Mouse (Mus musculus) ovary, adult 18-20 months (tissue): ENCODE measurements around the gene Filip1.

ENCODE experiments used
- DNase-seq: peaks from one replicate; pipeline ENCODE4 v3.0.0; 2022; ENCODE audit warnings: low spot score, mixed read lengths

Gene Filip1

DNA sequence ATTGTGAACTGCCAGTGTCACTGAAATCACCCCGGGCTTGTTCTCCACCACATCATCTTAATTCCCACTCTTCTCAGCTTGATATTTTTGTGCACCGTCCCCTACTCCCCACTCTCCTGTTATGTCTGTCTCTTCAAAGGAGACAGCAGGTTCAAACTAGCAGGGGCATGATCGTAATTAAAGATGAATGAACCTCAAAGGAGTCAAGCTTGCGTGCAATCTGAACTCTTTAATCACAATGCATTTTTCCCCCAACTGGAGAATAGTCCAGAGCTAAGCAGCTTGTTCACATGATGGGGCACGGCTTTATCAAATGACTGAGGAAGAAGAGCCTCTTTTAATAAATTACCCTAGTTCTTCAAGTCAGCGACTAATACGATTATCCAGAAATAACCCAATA is 187.1 kb downstream of the Filip1 start:
- DNase-seq: no peak

DNA sequence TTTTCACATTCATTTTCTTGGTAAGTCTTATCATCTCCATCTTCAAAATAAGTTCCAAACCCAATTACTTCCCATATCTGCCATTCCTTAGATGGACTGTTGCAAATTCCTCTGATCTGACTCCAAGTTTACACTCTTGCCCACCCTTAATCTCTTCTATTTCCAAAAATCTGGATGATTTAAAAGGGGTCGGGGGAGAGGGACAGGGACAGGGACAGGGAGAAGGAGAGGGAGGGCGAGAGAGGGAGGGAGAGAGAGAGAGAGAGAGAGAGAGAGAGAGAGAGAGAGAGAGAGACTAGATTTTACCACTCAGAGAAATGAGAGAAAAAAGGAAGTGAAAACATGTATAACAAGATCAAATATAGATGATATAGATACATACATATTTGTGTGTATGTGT is 188.8 kb downstream of the Filip1 start:
- DNase-seq: no peak

DNA sequence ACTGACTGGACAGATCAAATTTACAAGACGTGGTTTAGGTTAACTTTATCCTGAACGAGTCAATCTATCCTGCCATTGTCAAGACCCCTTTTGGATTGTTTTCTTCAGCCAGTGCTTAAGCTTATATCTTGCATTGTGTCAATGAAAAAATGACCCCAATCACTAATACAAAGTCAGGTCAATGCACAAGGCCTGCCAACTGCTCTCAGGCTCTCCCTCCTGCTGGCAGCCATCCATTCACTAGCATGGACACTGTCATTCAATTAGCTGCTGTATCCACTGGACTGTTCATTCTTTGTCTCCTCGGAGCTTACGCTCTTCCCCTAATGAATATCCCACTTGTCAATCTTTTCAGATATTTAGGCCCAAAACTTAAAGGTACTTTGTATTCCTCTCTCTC is 189.2 kb downstream of the Filip1 start:
- no peak for DNase-seq

DNA sequence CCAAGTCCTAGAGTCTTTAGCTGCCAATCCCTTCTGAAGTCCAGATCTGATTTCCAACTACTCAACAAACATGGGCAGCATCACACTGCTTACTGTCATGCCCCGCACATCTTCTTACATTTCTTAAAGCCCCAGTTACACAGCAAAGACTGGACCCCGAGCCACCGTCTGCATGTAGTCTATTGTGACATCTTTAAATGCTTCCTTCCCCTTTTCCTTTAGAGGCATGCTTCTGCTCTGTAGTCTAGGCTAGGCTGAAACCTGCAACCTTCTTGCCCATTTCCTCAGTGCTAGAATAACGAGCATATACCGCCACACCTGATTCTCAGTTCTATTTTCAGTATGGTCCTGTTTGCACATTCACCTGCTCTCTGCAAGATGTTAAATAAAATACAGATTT is 196.2 kb downstream of the Filip1 start:
- no peak for DNase-seq

DNA sequence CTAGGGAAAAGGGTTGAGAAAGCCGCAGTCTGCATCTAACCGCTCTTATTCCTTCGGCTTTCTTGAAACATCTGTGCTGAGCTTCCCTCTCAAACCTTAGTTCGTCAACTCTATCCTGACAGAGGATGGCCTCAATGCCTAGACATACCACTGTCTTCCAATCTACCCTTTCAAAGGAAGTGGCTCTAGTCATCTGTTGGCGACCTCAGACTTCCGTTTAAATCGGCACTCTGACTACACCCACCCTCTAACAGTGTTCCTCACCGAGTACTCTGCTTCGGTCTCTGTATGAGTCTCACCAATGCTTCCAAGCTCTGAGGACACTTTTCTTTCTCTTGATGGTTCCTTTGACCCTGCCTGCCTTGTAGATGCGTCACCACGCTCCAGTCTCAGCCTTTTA is 196.6 kb downstream of the Filip1 start:
- no peak for DNase-seq

DNA sequence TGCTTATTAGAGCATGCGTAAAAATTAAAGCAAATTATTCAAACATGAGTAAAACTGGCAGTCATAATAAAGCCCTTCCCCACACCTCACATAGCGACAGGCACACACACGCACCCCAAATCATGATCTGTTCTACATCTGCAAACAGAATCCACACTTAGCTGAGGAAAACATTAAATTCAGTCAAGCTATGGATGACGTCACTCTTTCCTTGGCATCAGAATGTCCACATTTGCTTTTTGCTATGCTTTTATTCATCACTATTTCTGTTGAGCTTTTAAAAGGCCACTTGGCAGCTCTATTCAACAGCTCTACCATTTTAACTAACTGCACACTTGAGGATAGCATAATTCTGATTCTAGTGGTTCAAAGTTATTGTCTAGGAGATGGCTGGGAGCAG is 198.1 kb downstream of the Filip1 start:
- no peak for DNase-seq

DNA sequence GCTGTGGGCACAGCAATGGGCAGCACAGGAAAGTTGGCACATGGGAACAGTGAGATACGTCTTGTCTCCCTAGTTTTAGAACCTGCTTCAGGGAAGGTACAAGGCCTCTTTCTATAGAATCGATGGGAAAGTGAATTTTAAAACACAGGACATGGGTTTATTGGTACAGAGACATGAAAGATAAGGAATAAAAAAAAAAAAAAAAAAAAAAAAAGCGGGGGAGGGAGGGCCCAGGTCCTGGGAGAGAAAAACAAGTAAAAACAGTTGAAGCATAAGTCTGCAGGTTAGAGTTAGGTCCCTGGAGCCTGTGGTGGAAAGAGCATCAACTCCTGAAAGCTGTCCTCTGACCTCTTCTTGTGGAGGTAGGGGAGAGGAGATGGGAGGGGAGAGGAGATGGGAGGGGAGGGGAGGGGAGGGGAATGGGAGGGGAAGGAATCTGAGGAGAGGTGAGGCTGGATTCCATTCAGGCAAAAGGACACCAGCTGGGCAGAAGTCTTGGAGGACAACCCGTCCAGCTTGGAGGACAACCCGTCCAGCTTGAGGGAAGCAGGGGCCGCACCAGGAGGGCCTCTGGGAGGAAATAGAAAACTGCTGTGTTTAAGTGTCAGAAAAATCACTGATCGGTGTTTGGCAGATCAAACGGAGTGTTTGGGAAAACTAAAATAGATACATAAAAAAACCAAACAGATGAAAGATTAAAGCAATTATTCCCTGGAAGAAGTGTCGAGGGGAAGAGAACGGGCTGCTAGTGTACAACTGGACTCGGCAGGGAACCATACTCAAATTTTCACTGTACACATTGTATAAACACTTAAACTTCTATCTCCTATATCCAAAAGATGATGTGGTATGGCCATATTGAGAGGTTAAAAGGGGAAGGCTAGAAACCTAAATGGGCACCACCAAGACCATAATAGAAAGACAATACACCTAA is 201.4 kb downstream of the Filip1 start:
- no peak for DNase-seq

DNA sequence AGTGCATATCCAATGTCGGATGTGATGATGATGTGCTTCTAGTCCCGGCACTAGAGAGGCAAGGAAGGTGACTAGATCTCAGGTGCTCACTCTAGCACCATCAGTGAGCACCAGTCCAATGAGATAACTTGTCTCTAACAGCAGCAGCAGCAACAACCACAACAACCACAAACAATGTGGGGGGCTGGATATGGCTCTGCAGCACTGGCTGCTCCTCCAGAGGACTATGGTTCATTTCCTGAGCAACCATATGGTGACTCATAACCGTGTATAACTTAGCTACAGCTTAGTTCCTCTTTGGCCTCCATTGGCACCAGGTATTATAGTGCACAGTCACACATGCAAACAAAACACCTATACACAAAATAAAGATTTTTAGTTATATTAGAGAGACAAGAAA is 202.1 kb downstream of the Filip1 start:
- DNase-seq: no peak

DNA sequence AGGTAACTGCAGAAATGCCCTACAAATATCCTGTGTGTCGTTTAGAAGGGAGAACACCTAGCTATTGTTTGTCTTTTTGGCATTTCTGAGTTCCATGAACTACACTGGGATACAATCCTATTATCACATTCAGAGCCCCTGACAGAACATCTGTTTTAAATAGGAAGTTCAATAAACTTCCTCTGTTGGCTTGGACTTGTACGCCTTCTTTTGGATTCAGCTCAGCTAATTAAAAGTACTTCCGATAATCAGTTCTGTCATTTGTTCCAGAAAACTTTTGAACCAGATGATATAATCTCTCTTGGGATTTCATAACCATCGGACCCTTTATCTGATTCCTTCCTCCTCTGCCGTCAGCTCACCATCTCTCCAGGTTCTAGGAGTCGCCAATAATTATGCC is 203.2 kb downstream of the Filip1 start:
- DNase-seq: no peak

DNA sequence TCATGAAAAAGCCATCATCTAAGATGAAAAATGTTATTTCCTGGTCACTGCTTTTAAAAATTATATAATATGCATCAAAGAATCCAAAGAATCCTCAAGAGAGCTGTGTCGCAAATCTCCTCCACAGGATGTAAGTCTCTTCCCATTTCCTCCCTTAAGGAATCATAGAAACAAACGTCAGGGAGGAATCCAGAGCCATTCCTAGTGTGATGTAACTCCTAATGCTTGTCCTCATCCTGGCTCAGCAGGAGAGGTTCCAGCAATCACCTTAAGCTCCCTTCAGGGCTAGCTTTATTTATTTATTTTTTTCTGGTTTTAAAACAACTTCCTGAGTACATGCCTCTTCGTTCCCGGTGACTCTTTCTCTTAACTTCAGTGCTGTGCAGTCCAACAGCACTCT is 205.5 kb downstream of the Filip1 start:
- no peak for DNase-seq

DNA sequence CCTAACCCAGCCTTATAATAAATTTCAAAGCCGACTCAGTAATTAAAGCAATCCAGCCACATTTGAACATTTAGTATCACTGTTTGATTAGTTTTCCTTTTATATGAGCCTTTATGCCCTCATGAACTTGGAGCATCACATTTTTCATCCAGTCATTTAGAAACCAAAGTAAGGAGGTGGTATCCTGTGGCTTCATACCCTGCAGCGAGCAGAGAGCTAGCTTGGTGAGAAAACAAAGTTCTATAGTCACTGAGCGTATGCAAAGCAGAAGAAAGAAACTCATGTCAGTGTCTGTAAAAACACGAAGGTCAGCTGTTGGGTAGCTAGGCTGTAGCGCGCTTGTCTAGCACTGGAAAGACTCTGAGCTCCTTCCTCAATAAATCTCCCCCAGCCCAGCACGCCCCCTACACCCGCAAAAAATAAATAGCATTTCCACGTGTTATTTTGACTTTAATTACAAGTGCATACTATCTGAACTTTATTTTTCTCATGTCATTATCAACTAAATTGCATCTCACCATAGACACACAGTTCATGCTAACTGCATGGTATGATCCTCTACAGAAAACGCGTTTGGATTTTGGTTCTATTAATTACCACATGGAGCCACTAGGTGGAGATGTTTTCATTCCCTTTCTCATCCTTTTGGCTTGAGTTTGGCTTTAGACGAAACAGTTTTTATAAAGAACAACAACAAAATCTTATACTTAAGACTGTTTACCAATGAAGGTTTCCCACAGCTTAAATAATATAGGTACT is 206.2 kb downstream of the Filip1 start:
- DNase-seq: no peak

DNA sequence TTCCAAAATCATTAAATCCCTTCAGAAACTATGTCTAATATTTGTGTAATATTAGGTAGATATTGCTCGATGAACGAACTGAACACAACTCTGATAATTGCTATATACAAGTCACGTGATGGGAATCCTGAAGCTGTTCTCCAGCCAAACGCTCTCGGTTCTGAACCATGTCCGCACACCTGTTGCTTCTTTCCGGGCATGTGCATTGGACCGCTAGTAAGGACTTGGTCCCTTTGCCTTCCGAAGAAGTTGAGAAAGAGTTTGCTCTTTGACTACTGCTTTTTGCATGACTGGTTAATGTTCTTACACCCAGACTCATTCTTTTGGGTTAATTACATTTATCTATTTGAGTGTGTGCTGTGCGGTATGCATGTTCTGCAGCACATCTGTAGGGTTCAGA is 207.2 kb downstream of the Filip1 start:
- DNase-seq: no peak

DNA sequence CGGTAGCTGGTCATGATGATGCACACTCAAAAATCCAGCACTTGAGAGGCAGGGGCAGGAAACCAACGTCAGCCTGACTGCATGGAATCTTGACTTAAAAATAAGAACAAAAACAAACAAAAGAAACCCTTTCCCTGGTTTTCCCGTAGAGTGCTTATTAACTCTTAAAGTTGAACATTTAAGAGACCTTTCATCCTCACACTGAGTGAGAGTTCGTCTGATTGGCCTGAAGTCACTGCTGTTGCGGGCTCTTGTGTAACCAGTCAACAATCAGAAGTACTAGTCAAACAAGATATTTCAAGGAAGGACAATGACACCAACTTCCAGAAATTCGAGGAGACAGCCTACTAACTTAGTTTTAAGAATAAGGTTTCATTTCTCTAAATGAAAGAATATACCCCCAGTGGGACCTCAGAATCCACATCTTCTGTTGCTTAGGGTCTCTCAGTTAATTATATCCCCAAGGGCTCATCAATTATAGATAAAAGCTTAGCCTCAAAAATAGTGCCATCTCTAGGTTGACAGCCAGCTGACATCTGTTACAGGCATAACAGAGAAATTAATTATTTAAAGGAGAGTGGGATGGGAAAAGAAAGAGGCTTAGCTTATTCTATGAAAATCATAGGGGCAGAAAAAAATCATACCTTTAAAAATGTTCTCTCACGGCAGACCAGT is 216.1 kb downstream of the Filip1 start:
- no peak for DNase-seq

DNA sequence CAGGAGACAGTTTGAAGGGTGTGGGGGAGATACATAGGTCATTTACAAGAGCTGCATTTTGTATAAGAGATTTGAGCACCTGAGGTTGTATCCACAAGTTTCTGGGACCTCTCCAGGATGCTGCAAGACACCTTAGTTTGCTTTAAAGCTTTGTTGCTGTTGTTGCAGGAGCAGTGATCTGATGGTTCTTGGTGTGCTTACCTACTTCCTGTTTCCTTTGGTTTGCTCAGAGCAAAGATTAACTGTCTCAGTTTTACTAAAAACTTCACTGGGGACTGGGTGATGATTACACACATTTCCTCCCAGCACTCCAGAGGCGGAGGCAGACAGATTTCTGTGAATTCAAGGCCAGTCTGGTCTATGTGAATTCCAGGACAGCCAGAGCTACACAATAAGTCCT is 217.6 kb downstream of the Filip1 start:
- no peak for DNase-seq

DNA sequence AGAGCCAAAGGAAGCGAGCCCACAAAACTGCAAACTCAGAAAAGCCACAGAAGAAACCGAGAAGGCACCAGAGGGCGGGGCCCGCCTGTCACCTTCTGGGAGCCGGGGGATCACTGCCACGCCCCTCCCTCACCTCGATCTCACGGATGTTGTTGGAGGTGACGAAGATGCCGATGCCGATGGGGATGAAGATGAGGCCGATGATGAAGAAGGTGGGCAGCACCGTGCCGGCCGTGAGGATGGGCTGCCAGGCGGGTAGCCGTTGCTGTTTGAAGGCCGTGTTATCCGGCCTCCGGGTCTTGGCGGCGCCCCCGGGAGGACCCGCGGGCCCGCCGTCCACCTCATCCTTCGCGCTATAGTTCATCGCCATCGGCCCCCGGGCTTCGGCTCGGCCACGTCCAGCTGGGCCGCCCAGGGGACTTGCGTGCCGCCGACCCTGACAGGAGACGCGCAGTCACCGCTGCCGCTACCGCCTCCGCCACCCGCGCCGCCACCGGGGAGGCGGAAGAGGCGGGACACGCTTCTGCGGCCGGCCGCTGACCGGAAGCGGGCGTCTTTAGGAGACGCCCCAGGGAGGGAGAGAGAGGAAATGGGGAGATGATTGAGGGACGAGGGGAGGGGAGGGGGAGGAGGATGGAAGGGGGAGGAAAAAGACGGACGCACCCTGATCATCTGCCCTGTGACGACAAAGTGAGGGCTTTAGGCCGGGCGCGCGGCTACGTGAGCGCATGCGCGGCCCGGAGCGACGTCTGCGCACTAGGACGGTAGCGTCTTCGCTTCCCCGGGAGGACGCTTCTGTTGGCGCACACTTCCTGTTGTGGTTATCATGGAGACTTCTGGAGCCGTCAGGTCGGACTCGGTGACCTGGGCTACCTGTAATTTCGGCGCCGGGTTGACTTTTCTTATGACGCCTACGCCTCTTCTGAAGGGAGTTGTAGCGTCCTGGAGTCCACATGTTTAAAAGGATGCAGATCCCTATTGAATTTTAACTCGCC is 219.5 kb downstream of the Filip1 start, which contains the start of gene Tmem30a:
Gene Tmem30a (minus strand): TSS at position 667 of the 995 bp plus-strand sequence.
- DNase-seq: peak; percentile 95

DNA sequence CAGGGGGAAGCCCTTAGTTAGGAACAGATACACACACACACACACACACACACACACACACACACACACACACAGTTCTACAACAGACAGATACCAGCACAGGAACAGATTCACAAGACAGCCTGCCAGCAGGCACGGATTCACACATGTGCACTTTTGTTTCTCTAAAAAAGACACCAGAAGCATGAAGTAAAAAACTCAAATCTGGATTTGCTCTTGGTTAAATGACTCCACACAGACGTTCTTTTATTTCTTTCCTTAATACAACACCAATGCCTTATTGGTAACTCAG is 226.9 kb downstream of the Filip1 start:
- DNase-seq: no peak

DNA sequence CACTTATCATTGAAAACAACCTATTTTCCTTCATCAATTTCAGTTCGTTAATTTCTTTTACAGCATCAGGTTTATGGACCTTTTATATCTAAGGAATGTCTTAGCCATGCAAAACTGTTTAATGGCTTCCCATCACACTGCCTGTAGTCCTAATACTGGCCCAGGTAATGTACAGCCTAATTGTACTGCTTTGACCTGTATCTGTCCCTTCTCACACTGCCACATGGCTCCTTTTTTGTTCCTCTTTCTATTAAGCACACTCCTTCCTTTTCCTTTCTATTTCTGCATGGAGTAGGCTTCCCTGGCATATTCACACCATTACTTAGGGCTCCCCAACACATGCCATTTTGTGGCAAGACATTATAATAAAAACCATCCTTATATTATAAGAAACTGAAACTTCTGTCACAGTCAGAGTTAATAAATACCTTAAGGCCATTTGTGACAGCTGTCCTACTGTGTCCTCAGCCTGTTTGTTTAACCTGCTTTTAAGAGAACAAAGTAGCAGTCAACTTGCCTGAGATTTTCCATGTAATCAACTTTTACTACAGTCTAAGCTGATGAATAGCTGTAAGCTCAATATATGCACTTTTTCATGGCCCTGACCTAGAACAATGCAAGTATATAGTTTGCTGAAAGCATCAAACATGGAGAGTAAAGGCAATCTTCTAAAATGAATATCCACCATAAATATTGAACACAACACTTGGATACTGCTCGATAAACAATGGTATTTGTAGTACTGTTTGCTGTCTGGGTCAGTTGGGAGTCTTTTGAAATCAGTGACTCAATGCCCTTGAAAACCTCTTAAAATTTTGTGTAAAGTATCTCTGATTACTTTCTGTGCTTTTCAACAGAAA is 227.5 kb downstream of the Filip1 start:
- DNase-seq: no peak

DNA sequence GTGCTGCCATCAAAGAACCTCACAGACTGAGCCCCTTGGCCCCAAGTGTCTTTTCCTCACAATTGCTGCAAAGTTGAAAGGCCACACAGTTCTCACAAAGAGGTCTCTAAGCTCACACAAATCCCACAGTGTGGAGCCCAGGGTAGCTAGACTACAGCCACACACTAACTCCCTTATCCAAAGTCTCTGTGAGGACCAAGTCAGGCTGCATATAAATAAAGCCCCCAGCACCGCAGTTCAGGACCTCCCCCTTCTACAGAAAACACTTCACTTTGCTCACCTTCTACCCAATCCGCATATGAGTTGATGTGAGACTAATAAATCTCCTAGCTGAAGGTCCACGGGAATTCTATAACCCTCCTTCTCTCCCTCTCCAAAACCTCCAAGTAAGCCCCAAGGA is 228.2 kb downstream of the Filip1 start:
- no peak for DNase-seq

DNA sequence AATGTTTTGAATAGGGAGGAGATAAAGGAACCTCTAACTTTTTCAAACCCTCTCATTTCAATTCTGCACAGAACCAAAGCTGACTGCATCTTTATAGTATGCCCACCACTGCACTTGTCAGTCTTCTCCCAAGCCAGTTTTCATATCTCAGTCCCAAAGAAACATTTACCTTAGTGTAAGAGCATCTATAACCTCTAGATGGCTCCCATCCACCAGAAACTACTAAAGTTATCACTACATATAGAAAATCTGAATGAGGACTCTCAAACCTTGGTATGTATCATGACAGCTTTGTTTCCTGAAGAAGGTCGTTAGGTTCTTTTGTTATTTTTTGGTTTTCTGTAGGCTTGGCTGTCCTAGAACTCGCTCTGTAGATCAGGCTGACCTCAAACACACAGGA is 233.3 kb downstream of the Filip1 start:
- DNase-seq: no peak

DNA sequence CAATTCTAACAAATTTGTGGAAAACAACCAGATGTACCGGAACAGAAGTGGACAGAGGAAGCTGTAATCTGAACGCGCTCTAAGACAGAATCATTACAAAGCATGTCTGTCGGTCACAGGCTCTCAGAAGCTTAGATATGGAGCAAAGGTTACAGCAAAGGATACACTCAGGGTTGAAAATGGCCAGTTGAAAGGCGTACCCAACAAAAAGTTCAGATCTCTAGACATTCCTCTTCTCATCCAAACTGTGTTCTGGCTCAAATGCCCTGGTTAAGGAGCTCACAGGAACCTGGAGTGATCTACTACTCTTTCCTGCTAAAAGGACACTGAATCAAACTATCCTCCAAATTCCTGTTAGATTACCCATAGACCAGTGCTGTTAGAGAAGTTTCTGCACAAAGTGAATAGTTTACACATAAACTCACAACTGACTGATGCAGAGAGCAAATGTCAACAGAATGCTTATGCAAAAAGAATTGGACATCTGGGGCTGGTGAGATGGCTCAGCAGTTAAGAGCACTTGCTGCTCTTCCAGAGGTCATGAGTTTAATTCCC is 245.6 kb downstream of the Filip1 start:
- DNase-seq: no peak
